Mouse (Mus musculus) C2C12 (cell line): Measurements from ENCODE around the gene Pnck.

Source experiments
- CTCF ChIP-seq: IDR thresholded peaks from one replicate; pipeline ENCODE4 v1.5.1; 2011; ENCODE audit not compliant: control insufficient read depth, insufficient read depth, insufficient read length
- MAX ChIP-seq: IDR thresholded peaks from one replicate; pipeline ENCODE4 v1.6.1; 2011; ENCODE audit warnings: mild to moderate bottlenecking, control low read depth

- TF ChIP-seq CTCF (no peak), MAX (no peak)
Observed at GRCm38 (mm10) chrX:73658391-73658790, 1.5 kb downstream of the Pnck start.
